Mouse (Mus musculus): ENCODE data around the gene Fam149a. TPM values are rescaled to one million over a fixed set of nuclear protein-coding genes. Genes with fewer than 3 reads are reported as not detected.
"Not testable (repeated sequence)": the region's sequence is repeated elsewhere in the genome, so short reads cannot be mapped to it uniquely, and the experiment has no call there.

Fam149a gene
- total RNA-seq, 2 experiments from 2014 or later: 3.3 to 3.7 TPM

- DNase-seq: peak; percentile 18 to 31
- intact Hi-C loops (cut with DNase I): no loop called here
These were observed 48.6 kb downstream of the Fam149a start for GRCm38 (mm10) chr8:45333493-45333892.

DNA sequence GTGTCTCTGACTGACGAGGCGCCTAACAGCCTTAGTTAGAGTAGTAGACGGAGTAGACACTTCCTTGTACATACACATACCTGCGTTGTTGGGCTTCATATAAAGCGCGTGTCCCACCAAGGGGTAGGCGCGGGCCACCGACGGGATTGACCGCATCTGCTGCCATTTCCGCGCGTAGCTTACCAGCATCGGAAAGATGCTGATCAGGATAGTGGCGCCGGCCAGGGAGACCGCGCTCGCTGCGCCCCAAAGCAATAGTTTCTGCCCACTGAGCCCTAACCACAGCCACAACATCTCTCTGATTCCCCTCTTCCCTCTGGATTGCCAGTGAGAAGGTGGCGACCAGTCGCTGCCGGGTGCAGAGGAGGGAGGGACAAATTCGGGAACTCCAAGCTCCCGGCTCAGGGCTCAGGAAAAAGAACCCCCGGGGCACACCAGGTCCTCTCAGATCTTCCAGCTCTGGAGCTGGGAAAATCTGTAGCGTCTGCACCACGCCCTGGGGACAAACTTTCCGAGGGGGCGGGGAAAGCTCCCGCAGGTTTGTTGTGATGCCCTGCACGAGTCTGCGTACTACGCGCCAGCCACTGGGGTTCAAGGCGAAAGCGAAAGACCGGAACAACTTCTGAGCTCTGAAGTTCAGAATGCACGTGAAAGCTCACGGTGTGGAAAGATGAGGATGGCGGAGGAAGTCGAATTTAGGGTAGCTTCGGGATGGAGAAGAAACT lies 49.2 kb downstream of the Fam149a start, which contains the start of gene Cyp4v3:
Gene Cyp4v3 (minus strand): TSS at position 532 of the 725 bp plus-strand sequence.
- peak; percentile 66 to 73 for DNase-seq
- intact Hi-C loops (cut with DNase I): no loop called here

GRCm38 (mm10) chr8:45330856-45331255 lies 51.2 kb downstream of the Fam149a start:
- intact Hi-C loops (cut with DNase I): no loop called here
- DNase-seq: no peak

DNA sequence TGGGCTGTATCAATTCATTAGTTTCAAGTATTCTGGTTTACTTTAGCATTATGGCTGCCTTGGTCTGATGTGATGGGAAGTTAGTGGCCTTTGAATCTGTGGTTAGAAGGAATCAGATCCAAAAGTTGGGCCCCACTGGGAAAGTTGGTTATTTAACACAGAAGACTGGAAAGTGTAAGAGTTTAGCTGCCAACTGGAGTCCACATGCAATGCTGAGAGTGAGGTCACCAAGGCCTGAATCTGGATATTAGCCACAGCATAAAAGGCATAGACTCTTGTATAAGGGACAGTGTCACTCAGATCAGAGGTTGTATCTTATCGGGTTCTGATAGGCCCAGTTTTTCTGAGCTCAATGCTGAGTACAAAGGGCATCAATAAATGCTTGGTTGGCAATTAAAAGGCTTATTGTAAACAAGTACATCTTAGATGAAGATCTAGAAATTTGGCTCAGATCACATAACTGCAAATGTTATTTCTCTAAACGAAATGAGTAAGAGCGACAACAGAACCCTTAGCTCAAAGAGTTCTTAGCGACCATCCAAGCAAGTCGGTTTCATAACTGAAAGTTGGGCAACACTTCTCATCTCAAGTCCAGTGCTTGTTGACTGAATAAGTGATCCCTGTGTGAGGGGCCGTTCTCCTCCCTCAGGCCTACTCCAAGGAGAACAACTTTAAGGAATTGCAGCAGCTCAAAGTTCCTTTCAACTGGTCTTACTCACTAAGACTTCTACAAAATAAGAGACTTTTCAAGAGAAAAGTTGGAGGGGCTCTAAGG lies 52.7 kb downstream of the Fam149a start:
- intact Hi-C loops (cut with DNase I): no loop called here
- DNase-seq: no peak

- DNase-seq; intact Hi-C loops (cut with DNase I): not testable (repeated sequence)
These were observed 55.0 kb downstream of the Fam149a start for GRCm38 (mm10) chr8:45327076-45327475.

GRCm38 (mm10) chr8:45324151-45324550 lies 57.9 kb downstream of the Fam149a start:
- DNase-seq: no peak
- intact Hi-C loops (cut with DNase I): no loop called here

- DNase-seq: no peak
- intact Hi-C loops (cut with DNase I): no loop called here
These were observed 60.7 kb downstream of the Fam149a start for GRCm38 (mm10) chr8:45321365-45321764.

DNA sequence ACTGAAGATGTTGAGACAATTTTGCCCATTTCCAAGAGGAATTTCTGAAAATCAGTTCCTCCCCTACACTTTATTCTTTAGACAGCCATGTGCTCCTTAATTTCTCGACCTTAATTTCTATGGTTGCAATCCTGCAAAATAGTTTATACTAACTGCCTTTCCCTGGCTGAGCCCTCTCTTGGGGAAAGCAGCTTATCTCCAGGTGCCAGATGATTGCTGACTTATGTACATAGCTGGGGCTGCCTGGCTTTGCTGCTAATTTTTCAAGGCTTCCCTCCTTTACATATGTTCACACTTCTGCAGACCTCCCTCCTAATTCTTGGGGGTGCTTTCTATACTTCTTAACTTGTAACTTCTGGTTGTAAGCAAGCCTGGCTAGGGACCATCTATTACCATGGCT lies 61.2 kb downstream of the Fam149a start:
- intact Hi-C loops (cut with DNase I): no loop called here

GRCm38 (mm10) chr8:45310967-45311366 lies 71.1 kb downstream of the Fam149a start:
- DNase-seq: no peak
- intact Hi-C loops (cut with DNase I): no loop called here

More for the DNA sequence above, 61.2 kb downstream of the Fam149a start:
- no peak for DNase-seq

GRCm38 (mm10) chr8:45308366-45308765 lies 73.7 kb downstream of the Fam149a start, which contains the start of gene Gm45753:
TSS of gene Gm45753 (minus strand) at chr8:45308466.
- DNase-seq: no peak
- intact Hi-C loops (cut with DNase I): no loop called here

DNA sequence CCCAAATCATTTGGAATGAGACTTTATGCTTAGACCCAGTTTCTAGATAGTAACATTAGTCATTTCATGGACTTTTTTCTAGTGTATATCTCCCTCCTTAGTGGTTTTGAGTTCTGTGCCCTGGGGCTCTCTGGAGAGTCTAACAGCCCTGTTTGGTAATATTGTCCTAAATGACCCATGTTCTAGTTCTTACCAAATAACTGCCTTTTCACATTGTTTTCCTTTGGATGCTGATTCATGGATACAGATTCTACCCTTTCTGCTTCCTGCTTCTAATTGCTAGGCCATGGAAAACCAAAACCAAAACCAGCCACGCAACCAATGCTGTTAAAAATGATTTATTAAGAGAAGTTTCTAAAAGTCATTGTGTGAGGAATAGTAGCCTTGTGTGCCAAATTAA lies 76.6 kb downstream of the Fam149a start:
- no peak for DNase-seq
- intact Hi-C loops (cut with DNase I): no loop called here

- intact Hi-C loops (cut with DNase I): no loop called here
These were observed 77.7 kb downstream of the Fam149a start for GRCm38 (mm10) chr8:45304354-45304753.

GRCm38 (mm10) chr8:45302390-45302789 lies 79.7 kb downstream of the Fam149a start:
- intact Hi-C loops (cut with DNase I): no loop called here
- no peak for DNase-seq

More at GRCm38 (mm10) chr8:45304354-45304753, 77.7 kb downstream of the Fam149a start:
- no peak for DNase-seq

DNA sequence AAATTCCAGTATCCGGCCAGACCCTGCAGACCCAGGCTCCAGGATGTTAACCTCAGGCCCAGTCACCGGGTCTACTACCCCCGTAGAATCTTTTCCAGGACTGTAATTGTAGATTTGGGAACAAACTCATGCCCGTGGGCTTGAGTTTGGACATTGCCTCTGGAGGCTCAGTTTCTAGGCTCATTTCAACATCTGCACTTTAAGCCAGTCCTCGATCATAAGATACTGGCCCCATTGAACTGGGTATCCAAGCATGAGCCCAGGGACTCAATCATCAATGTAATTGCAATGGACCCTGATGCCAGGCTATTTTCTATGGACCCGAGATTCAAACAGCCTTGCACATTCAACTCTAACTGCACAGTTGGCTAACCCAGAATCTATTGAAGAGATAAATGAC lies 86.8 kb downstream of the Fam149a start:
- intact Hi-C loops (cut with DNase I): no loop called here
- DNase-seq: no peak

- intact Hi-C loops (cut with DNase I): no loop called here
These were observed 87.4 kb downstream of the Fam149a start, which contains the start of gene Klkb1 for GRCm38 (mm10) chr8:45294687-45295086. TSS of gene Klkb1 (minus strand) at chr8:45294859.

DNA sequence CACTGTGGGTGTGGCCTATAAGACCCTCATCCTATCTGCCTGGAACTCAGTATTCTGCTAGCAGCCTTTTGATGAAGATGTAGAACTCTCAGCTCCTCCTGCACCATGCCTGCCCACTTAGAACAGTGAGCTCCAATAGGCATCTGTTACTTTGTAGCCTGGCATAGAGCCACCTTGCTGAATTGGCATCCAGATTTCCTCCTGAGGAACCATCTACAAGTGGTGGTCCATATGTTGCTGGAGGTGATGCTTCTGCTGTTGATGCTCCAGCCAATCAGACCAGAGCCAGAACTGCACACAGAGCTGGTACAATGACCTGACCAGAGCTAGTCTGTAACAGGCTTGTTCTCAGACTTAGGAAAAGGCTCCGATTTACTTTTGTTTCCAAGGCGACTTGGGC lies 90.3 kb downstream of the Fam149a start:
- no peak for DNase-seq
- intact Hi-C loops (cut with DNase I): no loop called here

More at GRCm38 (mm10) chr8:45294687-45295086, 87.4 kb downstream of the Fam149a start, which contains the start of gene Klkb1:
- no peak for DNase-seq

Other genes with a start within 250 kb of the Fam149a start
- gene F11, start 120.3 kb downstream of the Fam149a start, total RNA-seq (2021): not detected
- not detected for gene Klkb1, start 87.4 kb downstream of the Fam149a start, total RNA-seq (2021)
- gene Gm45753, start 73.8 kb downstream of the Fam149a start, total RNA-seq (2021): not detected
- 1 to 10 TPM; 1.3 to 2.4 TPM for gene Cyp4v3, start 49.1 kb downstream of the Fam149a start, total RNA-seq (2021)
- 1 to 10 TPM; 5.8 to 6.7 TPM for gene Tlr3, start 28.8 kb upstream of the Fam149a start, total RNA-seq (2021)
- 100 to 1,000 TPM; 476 to 536 TPM for gene Sorbs2, start 125.5 kb upstream of the Fam149a start, total RNA-seq (2021)

Data from heart, postnatal 14 days (tissue).